Mouse (Mus musculus): ENCODE measurements around the gene Cdh18. TPM values are rescaled to one million over a fixed set of nuclear protein-coding genes. Genes with fewer than 3 reads are reported as not detected.
"Not testable (repeated sequence)": the region's sequence is repeated elsewhere in the genome, so short reads cannot be mapped to it uniquely, and the experiment has no call there.

The Cdh18 gene
- polyA plus RNA-seq, 1 experiment from 2014 or later: 6.0 TPM

- H3K9ac ChIP-seq (replicated peaks; ENCODE audit: low read depth, low read length): no peak overlapping the region
- H3K36me3 ChIP-seq (ENCODE audit: control insufficient read depth, insufficient read depth): no peaks in the 10 kb centered on the region
- H3K4me2 ChIP-seq (ENCODE audit: low read length): no peak overlapping the region
- H3K9me3 ChIP-seq (ENCODE audit: control insufficient read depth, low read length): no peaks in the 10 kb centered on the region
- 85% methylated on average over 5 of the region's 5 CpGs for WGBS
- no peak overlapping the region for H3K27ac ChIP-seq (ENCODE audit: low read length)
- no peaks in the 10 kb centered on the region for H3K4me1 ChIP-seq (replicated peaks; ENCODE audit: control insufficient read depth, insufficient read depth, low read length)
- no peaks in the 10 kb centered on the region for H3K27me3 ChIP-seq (replicated peaks; ENCODE audit: control insufficient read depth, insufficient read depth, low read length)
- H3K4me3 ChIP-seq (replicated peaks; ENCODE audit: low read length): no peak overlapping the region
- ATAC-seq: no peak
Observed at GRCm38 (mm10) chr15:23096601-23097000, 547.8 kb downstream of the Cdh18 start.

GRCm38 (mm10) chr15:23104668-23105380 lies 556.0 kb downstream of the Cdh18 start:
- no peak overlapping the region for H3K4me2 ChIP-seq (ENCODE audit: low read length)
- no peaks in the 10 kb centered on the region for H3K36me3 ChIP-seq (ENCODE audit: control insufficient read depth, insufficient read depth)
- H3K27me3 ChIP-seq (replicated peaks; ENCODE audit: control insufficient read depth, insufficient read depth, low read length): no peaks in the 10 kb centered on the region
- no peaks in the 10 kb centered on the region; the same call in 1 of the 2 replicates for H3K4me1 ChIP-seq (replicated peaks; ENCODE audit: control insufficient read depth, insufficient read depth, low read length)
- no peak overlapping the region for H3K9ac ChIP-seq (replicated peaks; ENCODE audit: low read depth, low read length)
- no peak overlapping the region for H3K27ac ChIP-seq (ENCODE audit: low read length)
- ATAC-seq: no peak
- no peaks in the 10 kb centered on the region for H3K9me3 ChIP-seq (ENCODE audit: control insufficient read depth, low read length)
- H3K4me3 ChIP-seq (replicated peaks; ENCODE audit: low read length): no peak overlapping the region
- 43% methylated on average over 5 of the region's 5 CpGs for WGBS

- H3K27me3 ChIP-seq (replicated peaks; ENCODE audit: control insufficient read depth, insufficient read depth, low read length): no peaks in the 10 kb centered on the region
- no peak for ATAC-seq
- H3K4me2 ChIP-seq (ENCODE audit: low read length): no peak overlapping the region
- H3K27ac ChIP-seq (ENCODE audit: low read length): no peak overlapping the region
- H3K36me3 ChIP-seq (ENCODE audit: control insufficient read depth, insufficient read depth): no peaks in the 10 kb centered on the region
- H3K9ac ChIP-seq (replicated peaks; ENCODE audit: low read depth, low read length): no peak overlapping the region
- H3K4me1 ChIP-seq (replicated peaks; ENCODE audit: control insufficient read depth, insufficient read depth, low read length): no peaks in the 10 kb centered on the region
- H3K9me3 ChIP-seq (ENCODE audit: control insufficient read depth, low read length): no peaks in the 10 kb centered on the region
- 41% methylated on average over 6 of the region's 6 CpGs for WGBS
- no peak overlapping the region for H3K4me3 ChIP-seq (replicated peaks; ENCODE audit: low read length)
Observed at GRCm38 (mm10) chr15:23134950-23135715, 586.3 kb downstream of the Cdh18 start.

- no peak for ATAC-seq
- 88% methylated on average over 3 of the region's 3 CpGs for WGBS
- H3K27me3 ChIP-seq (replicated peaks; ENCODE audit: control insufficient read depth, insufficient read depth, low read length): no peaks in the 10 kb centered on the region
- H3K9ac ChIP-seq (replicated peaks; ENCODE audit: low read depth, low read length): no peak overlapping the region
- H3K4me1 ChIP-seq (replicated peaks; ENCODE audit: control insufficient read depth, insufficient read depth, low read length): no peaks in the 10 kb centered on the region
- no peak overlapping the region for H3K27ac ChIP-seq (ENCODE audit: low read length)
- no peaks in the 10 kb centered on the region for H3K36me3 ChIP-seq (ENCODE audit: control insufficient read depth, insufficient read depth)
- H3K4me3 ChIP-seq (replicated peaks; ENCODE audit: low read length): no peak overlapping the region
- H3K9me3 ChIP-seq (ENCODE audit: control insufficient read depth, low read length): no peaks in the 10 kb centered on the region
- H3K4me2 ChIP-seq (ENCODE audit: low read length): no peak overlapping the region
Observed at GRCm38 (mm10) chr15:23136971-23137370, 588.1 kb downstream of the Cdh18 start.

- H3K9me3 ChIP-seq (ENCODE audit: control insufficient read depth, low read length); H3K4me2 ChIP-seq (ENCODE audit: low read length); H3K36me3 ChIP-seq (ENCODE audit: control insufficient read depth, insufficient read depth); H3K27ac ChIP-seq (ENCODE audit: low read length); H3K4me3 ChIP-seq (replicated peaks; ENCODE audit: low read length); H3K4me1 ChIP-seq (replicated peaks; ENCODE audit: control insufficient read depth, insufficient read depth, low read length); H3K9ac ChIP-seq (replicated peaks; ENCODE audit: low read depth, low read length); H3K27me3 ChIP-seq (replicated peaks; ENCODE audit: control insufficient read depth, insufficient read depth, low read length); ATAC-seq: not testable (repeated sequence)
- 80% methylated on average over 1 of the region's 1 CpGs for WGBS
Observed at GRCm38 (mm10) chr15:23142907-23143306, 594.1 kb downstream of the Cdh18 start.

- no peak overlapping the region for H3K9ac ChIP-seq (replicated peaks; ENCODE audit: low read depth, low read length)
- no peak overlapping the region for H3K27ac ChIP-seq (ENCODE audit: low read length)
- no peaks in the 10 kb centered on the region for H3K9me3 ChIP-seq (ENCODE audit: control insufficient read depth, low read length)
- no peak overlapping the region for H3K4me2 ChIP-seq (ENCODE audit: low read length)
- H3K4me1 ChIP-seq (replicated peaks; ENCODE audit: control insufficient read depth, insufficient read depth, low read length): no peaks in the 10 kb centered on the region
- H3K36me3 ChIP-seq (ENCODE audit: control insufficient read depth, insufficient read depth): no peaks in the 10 kb centered on the region
- WGBS: 93% methylated on average over 2 of the region's 2 CpGs
- no peak overlapping the region for H3K4me3 ChIP-seq (replicated peaks; ENCODE audit: low read length)
- H3K27me3 ChIP-seq (replicated peaks; ENCODE audit: control insufficient read depth, insufficient read depth, low read length): no peaks in the 10 kb centered on the region
- no peak for ATAC-seq
Observed at GRCm38 (mm10) chr15:23155883-23156282, 607.1 kb downstream of the Cdh18 start.

GRCm38 (mm10) chr15:23164869-23165268 lies 616.0 kb downstream of the Cdh18 start:
- no peak overlapping the region for H3K4me2 ChIP-seq (ENCODE audit: low read length)
- ATAC-seq: peak; percentile 70
- H3K36me3 ChIP-seq (ENCODE audit: control insufficient read depth, insufficient read depth): no peaks in the 10 kb centered on the region
- H3K4me3 ChIP-seq (replicated peaks; ENCODE audit: low read length): no peak overlapping the region
- H3K27me3 ChIP-seq (replicated peaks; ENCODE audit: control insufficient read depth, insufficient read depth, low read length): no peaks in the 10 kb centered on the region
- no peaks in the 10 kb centered on the region for H3K4me1 ChIP-seq (replicated peaks; ENCODE audit: control insufficient read depth, insufficient read depth, low read length)
- H3K9me3 ChIP-seq (ENCODE audit: control insufficient read depth, low read length): no peaks in the 10 kb centered on the region
- no peak overlapping the region for H3K27ac ChIP-seq (ENCODE audit: low read length)
- no peak overlapping the region for H3K9ac ChIP-seq (replicated peaks; ENCODE audit: low read depth, low read length)
- 67% methylated on average over 4 of the region's 4 CpGs for WGBS

GRCm38 (mm10) chr15:23174623-23175022 lies 625.8 kb downstream of the Cdh18 start:
- no peak overlapping the region for H3K9ac ChIP-seq (replicated peaks; ENCODE audit: low read depth, low read length)
- no peaks in the 10 kb centered on the region for H3K36me3 ChIP-seq (ENCODE audit: control insufficient read depth, insufficient read depth)
- no peak overlapping the region for H3K4me3 ChIP-seq (replicated peaks; ENCODE audit: low read length)
- no peaks in the 10 kb centered on the region for H3K4me1 ChIP-seq (replicated peaks; ENCODE audit: control insufficient read depth, insufficient read depth, low read length)
- H3K4me2 ChIP-seq (ENCODE audit: low read length): no peak overlapping the region
- H3K27ac ChIP-seq (ENCODE audit: low read length): no peak overlapping the region
- no peaks in the 10 kb centered on the region for H3K27me3 ChIP-seq (replicated peaks; ENCODE audit: control insufficient read depth, insufficient read depth, low read length)
- no peaks in the 10 kb centered on the region for H3K9me3 ChIP-seq (ENCODE audit: control insufficient read depth, low read length)
- WGBS: 62% methylated on average over 5 of the region's 5 CpGs
- peak; percentile 71 for ATAC-seq

GRCm38 (mm10) chr15:23212068-23212467 lies 663.2 kb downstream of the Cdh18 start:
- H3K9ac ChIP-seq (replicated peaks; ENCODE audit: low read depth, low read length): no peak overlapping the region
- no peak overlapping the region for H3K27ac ChIP-seq (ENCODE audit: low read length)
- 51% methylated on average over 3 of the region's 3 CpGs for WGBS
- H3K4me3 ChIP-seq (replicated peaks; ENCODE audit: low read length): no peak overlapping the region
- peak; percentile 88 for ATAC-seq
- H3K36me3 ChIP-seq (ENCODE audit: control insufficient read depth, insufficient read depth): no peaks in the 10 kb centered on the region
- H3K4me2 ChIP-seq (ENCODE audit: low read length): no peak overlapping the region
- no peaks in the 10 kb centered on the region for H3K9me3 ChIP-seq (ENCODE audit: control insufficient read depth, low read length)
- no peaks in the 10 kb centered on the region for H3K27me3 ChIP-seq (replicated peaks; ENCODE audit: control insufficient read depth, insufficient read depth, low read length)
- H3K4me1 ChIP-seq (replicated peaks; ENCODE audit: control insufficient read depth, insufficient read depth, low read length): no peaks in the 10 kb centered on the region

Measured in forebrain, embryonic 16.5 days (tissue).